Mouse (Mus musculus) embryonic facial prominence, embryonic 12.5 days (tissue): ENCODE results near the gene Cinp. TPM values are rescaled to one million over a fixed set of nuclear protein-coding genes. Genes with fewer than 3 reads are reported as not detected.

ENCODE experiments used
- ATAC-seq: fragments of 200-750 bp; cut with Nextera tagmentation; 2 replicates; pipeline ENCODE4 v1.8.0; 2017; ENCODE audit not compliant: insufficient number of reproducible peaks, insufficient read depth, low FRiP score, low TSS enrichment
- H3K27ac ChIP-seq: fragments of 300-500 bp; sonication (generic); 2 replicates; pipeline ENCODE4 v1.5.1; 2016; ENCODE audit warnings: mild to moderate bottlenecking
- H3K27me3 ChIP-seq: fragments of 300-500 bp; sonication (generic); 2 replicates; pipeline ENCODE4 v1.6.1; 2016; ENCODE audit warnings: mild to moderate bottlenecking, moderate library complexity
- H3K36me3 ChIP-seq: fragments of 300-500 bp; sonication (generic); 2 replicates; pipeline ENCODE4 v1.6.1; 2016; ENCODE audit warnings: mild to moderate bottlenecking
- H3K4me1 ChIP-seq: fragments of 300-500 bp; sonication (generic); 2 replicates; pipeline ENCODE4 v1.6.1; 2016
- H3K4me2 ChIP-seq: fragments of 300-500 bp; sonication (generic); replicated peaks from 2 replicates; pipeline ENCODE4 v1.6.1; 2016; ENCODE audit warnings: mild to moderate bottlenecking, moderate library complexity
- H3K4me3 ChIP-seq: fragments of 300-500 bp; sonication (generic); 2 replicates; pipeline ENCODE4 v1.5.1; 2016; ENCODE audit warnings: mild to moderate bottlenecking
- H3K9ac ChIP-seq: fragments of 300-500 bp; sonication (generic); 2 replicates; pipeline ENCODE4 v1.6.1; 2016; ENCODE audit warnings: mild to moderate bottlenecking, moderate library complexity
- H3K9me3 ChIP-seq: fragments of 300-500 bp; sonication (generic); 2 replicates; pipeline ENCODE4 v1.6.1; 2016; ENCODE audit warnings: mild to moderate bottlenecking, moderate library complexity
- WGBS: fragments of 180-500 bp; shearing (Covaris S2); methylation state at CpG from one replicate; pipeline ENCODE4 v1.1.7; 2016; 5-methylcytosine and 5-hydroxymethylcytosine counted together
- polyA plus RNA-seq: library from polyadenylated mRNA; unstranded; fragments of >200 nt; fragmentation: Nextera tagmentation; extraction: Ambion mirVana; gene quantifications from 2 replicates; pipeline ENCODE4 v1.2.1, GENCODE M21; 2016

The Cinp gene
- polyA plus RNA-seq, result 70.0 and 75.6 TPM in 2 replicates

DNA sequence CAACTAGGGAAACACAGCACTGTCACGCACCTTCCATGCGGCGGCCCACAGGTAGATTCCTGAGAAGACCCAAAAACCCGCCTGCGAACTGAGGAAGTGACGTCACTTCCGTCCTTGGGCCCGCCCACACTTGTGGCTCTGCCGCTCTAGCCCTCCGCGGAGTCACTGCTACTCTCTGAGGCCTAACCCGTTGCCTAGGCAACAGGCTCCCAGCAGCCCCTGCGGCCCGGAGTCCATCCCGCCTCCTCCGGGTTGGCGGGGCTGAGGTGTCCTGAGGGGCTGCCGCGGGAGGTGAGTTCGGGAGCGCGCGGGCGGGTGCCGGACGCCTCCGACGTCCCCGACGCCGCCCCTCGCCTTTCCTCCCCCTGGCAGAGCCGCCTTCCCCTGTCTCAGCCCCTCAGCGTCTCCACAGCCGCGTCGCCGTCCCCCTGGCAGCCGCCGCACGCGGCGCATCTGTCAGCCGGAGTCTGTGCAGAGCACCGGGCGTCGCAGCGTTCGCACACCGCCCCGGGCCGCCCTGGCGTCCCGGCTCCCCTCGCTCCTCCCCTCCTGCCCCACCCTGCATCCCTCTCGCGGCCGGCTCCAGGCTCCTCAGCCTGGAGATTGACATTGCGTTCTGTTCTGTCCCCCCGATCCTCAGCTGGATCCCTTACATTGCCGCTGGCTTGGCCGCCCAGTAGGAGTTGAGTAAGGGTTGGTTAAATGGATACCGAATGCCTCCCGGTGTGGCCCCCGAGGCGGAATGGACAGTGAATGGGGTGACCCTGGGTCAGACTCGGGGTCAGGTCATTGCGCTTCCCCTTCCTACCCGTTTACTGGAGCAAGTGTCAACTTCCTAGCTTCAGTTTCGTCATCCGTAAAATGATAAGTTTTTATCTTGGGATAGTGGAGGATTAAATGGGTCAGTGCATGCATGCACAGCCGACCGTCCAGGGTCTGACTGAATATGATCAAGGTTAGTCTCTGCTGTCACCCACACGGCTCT is at the start of gene Cinp, which contains the start of gene Tecpr2:
Gene Cinp (minus strand): TSS at position 110 of the 985 bp plus-strand sequence.
Gene Tecpr2 (plus strand): TSS at position 229 of the 985 bp plus-strand sequence.
- 1% methylated on average over 72 of the region's 74 CpGs for WGBS
- ATAC-seq, result peak; percentile 98
- H3K27ac ChIP-seq, result peak within 1 kb of the TSS; percentile 88
- no peaks in the 10 kb centered on the region for H3K27me3 ChIP-seq
- H3K36me3 ChIP-seq, result no peaks in the 10 kb centered on the region
- peak within 1 kb of the TSS; percentile 73 for H3K4me3 ChIP-seq
- peak within 1 kb of the TSS; percentile 75 for H3K9ac ChIP-seq
- no peaks in the 10 kb centered on the region for H3K9me3 ChIP-seq
- H3K4me1 ChIP-seq, result peaks cover 19% of the 10 kb centered on the region; the same call in 1 of the 2 replicates
- H3K4me2 ChIP-seq, result peak within 1 kb of the TSS; percentile 92

GRCm38 (mm10) chr12:110937496-110937895 is 48.6 kb upstream of the Cinp start:
- Histone ChIP-seq H3K27ac (no peak overlapping the region), H3K36me3 (peaks cover 27% of the 10 kb centered on the region), H3K4me1 (no peaks in the 10 kb centered on the region; the same call in 1 of the 2 replicates), H3K9ac (no peak overlapping the region), H3K4me3 (no peak overlapping the region), H3K27me3 (no peaks in the 10 kb centered on the region), H3K9me3 (no peaks in the 10 kb centered on the region), H3K4me2 (no peak overlapping the region)
- no peak for ATAC-seq
- WGBS, result 88% methylated on average over 5 of the region's 5 CpGs

GRCm38 (mm10) chr12:110935983-110936620 is 47.2 kb upstream of the Cinp start:
- WGBS, result 61% methylated on average over 9 of the region's 9 CpGs
- Histone ChIP-seq H3K9ac (no peak overlapping the region), H3K4me3 (no peak overlapping the region), H3K9me3 (no peaks in the 10 kb centered on the region), H3K4me2 (no peak overlapping the region), H3K4me1 (no peaks in the 10 kb centered on the region; the same call in 1 of the 2 replicates), H3K27ac (no peak overlapping the region), H3K27me3 (no peaks in the 10 kb centered on the region), H3K36me3 (peaks cover 27% of the 10 kb centered on the region)
- peak; percentile 47; the same call in 1 of the 2 replicates for ATAC-seq

DNA sequence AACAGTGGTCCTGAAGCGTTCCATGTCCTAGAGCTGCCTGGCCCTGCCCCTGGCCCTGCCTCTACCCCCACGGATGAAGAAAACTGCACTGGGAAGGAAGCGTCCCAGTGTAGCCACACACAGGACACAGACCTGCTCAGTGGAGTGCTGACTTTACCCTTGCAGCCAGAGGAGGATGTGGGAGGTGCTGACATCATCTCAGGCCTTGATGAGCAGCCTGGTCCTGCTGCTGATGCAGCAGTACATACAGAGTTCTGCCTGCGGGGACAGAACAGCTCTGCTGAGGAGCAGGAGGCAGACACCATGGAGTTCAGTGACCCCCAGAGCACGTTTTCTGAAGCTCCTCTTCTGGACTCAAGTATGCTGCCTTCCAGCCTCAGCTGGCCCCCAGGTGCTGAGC is 43.9 kb upstream of the Cinp start:
- ATAC-seq, result no peak
- WGBS, result 66% methylated on average over 5 of the region's 5 CpGs
- H3K36me3 ChIP-seq, result peaks cover 24% of the 10 kb centered on the region

GRCm38 (mm10) chr12:110921572-110921971 is 32.6 kb upstream of the Cinp start:
- Histone ChIP-seq H3K36me3 (peaks cover 17% of the 10 kb centered on the region), H3K27me3 (no peaks in the 10 kb centered on the region), H3K4me2 (no peak overlapping the region), H3K4me3 (no peak overlapping the region), H3K9me3 (no peaks in the 10 kb centered on the region), H3K9ac (no peak overlapping the region), H3K4me1 (no peaks in the 10 kb centered on the region), H3K27ac (no peak overlapping the region)
- ATAC-seq, result no peak
- WGBS, result 74% methylated on average over 5 of the region's 5 CpGs

More for the DNA sequence above, 43.9 kb upstream of the Cinp start:
- Histone ChIP-seq H3K4me2 (no peak overlapping the region), H3K9me3 (no peaks in the 10 kb centered on the region), H3K9ac (no peak overlapping the region), H3K27ac (no peak overlapping the region), H3K27me3 (no peaks in the 10 kb centered on the region), H3K4me3 (no peak overlapping the region), H3K4me1 (no peaks in the 10 kb centered on the region; the same call in 1 of the 2 replicates)

GRCm38 (mm10) chr12:110920254-110920653 is 31.3 kb upstream of the Cinp start:
- 94% methylated on average over 4 of the region's 4 CpGs for WGBS
- ATAC-seq, result no peak
- H3K9me3 ChIP-seq, result no peaks in the 10 kb centered on the region
- no peaks in the 10 kb centered on the region for H3K4me1 ChIP-seq
- H3K27me3 ChIP-seq, result no peaks in the 10 kb centered on the region
- H3K36me3 ChIP-seq, result peaks cover 24% of the 10 kb centered on the region
- no peak overlapping the region for H3K27ac ChIP-seq
- H3K4me3 ChIP-seq, result no peak overlapping the region
- H3K9ac ChIP-seq, result no peak overlapping the region
- H3K4me2 ChIP-seq, result no peak overlapping the region

DNA sequence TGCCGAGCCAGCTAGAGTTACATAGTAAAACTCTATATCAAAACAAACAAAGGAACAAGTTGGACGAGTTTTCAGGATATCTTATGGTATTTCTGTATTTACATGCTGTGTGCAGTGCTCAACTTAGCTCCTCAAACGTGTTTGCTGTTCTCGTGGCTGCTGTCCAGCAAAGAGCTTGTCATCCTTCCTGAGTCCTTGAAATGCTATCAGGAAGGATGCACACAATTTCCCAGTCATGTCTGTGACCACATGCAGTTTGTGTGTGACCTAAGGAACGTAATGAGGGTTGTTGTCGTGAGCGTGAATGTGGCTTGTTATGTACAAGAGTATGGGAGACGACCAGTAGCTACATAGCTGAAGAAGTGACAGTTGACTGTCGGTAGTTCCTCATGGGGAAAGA is 26.8 kb upstream of the Cinp start:
- peaks cover 29% of the 10 kb centered on the region for H3K36me3 ChIP-seq

GRCm38 (mm10) chr12:110909962-110910361 is 21.0 kb upstream of the Cinp start:
- Histone ChIP-seq H3K9ac (no peak overlapping the region), H3K36me3 (peaks cover 2% of the 10 kb centered on the region; the same call in 1 of the 2 replicates), H3K9me3 (no peaks in the 10 kb centered on the region), H3K4me1 (no peaks in the 10 kb centered on the region), H3K4me2 (no peak overlapping the region), H3K4me3 (no peak overlapping the region), H3K27me3 (no peaks in the 10 kb centered on the region), H3K27ac (no peak overlapping the region)
- ATAC-seq, result no peak
- WGBS, result 94% methylated on average over 2 of the region's 2 CpGs

More for the DNA sequence above, 26.8 kb upstream of the Cinp start:
- Histone ChIP-seq H3K4me3 (no peak overlapping the region), H3K4me1 (no peaks in the 10 kb centered on the region), H3K27me3 (no peaks in the 10 kb centered on the region), H3K27ac (no peak overlapping the region), H3K4me2 (no peak overlapping the region), H3K9me3 (no peaks in the 10 kb centered on the region), H3K9ac (no peak overlapping the region)
- ATAC-seq, result no peak
- whole genome bisulfite sequencing, result 85% methylated on average over 9 of the region's 9 CpGs

- Histone ChIP-seq H3K36me3 (0 out of 2 replicates have a peak, but pooled peaks cover 2% of the 10 kb centered on the region), H3K9me3 (no peaks in the 10 kb centered on the region), H3K4me2 (no peak overlapping the region), H3K27ac (no peak overlapping the region), H3K4me3 (no peak overlapping the region), H3K27me3 (no peaks in the 10 kb centered on the region), H3K4me1 (no peaks in the 10 kb centered on the region), H3K9ac (no peak overlapping the region)
- WGBS, result 73% methylated on average over 3 of the region's 3 CpGs
- ATAC-seq, result no peak
Measured at GRCm38 (mm10) chr12:110907845-110908244, 18.9 kb upstream of the Cinp start.

DNA sequence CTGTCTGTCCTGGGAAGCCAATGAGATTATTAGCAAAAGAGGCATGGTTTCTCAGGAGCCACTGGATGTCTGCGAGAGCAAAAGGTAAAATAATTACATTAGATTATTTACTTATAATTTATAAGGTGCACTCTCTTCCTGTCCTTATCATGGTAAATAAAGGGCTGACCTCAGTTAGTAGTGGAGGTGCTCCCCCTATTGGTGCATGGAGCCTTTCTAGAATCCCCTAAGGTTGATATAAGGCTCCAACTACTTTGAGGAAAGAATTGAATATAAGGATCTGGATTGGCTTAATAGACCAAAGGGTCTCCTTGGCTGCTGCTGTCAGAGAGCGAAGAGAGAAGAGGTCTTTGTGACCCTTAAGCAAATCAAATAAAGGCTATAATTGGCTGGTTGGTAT is 14.6 kb upstream of the Cinp start:
- no peak for ATAC-seq
- H3K36me3 ChIP-seq, result no peaks in the 10 kb centered on the region
- no peaks in the 10 kb centered on the region for H3K4me1 ChIP-seq
- no peak overlapping the region for H3K9ac ChIP-seq
- 92% methylated on average over 2 of the region's 2 CpGs for WGBS
- no peak overlapping the region for H3K27ac ChIP-seq
- no peaks in the 10 kb centered on the region for H3K27me3 ChIP-seq
- no peaks in the 10 kb centered on the region for H3K9me3 ChIP-seq
- no peak overlapping the region for H3K4me2 ChIP-seq
- H3K4me3 ChIP-seq, result no peak overlapping the region

DNA sequence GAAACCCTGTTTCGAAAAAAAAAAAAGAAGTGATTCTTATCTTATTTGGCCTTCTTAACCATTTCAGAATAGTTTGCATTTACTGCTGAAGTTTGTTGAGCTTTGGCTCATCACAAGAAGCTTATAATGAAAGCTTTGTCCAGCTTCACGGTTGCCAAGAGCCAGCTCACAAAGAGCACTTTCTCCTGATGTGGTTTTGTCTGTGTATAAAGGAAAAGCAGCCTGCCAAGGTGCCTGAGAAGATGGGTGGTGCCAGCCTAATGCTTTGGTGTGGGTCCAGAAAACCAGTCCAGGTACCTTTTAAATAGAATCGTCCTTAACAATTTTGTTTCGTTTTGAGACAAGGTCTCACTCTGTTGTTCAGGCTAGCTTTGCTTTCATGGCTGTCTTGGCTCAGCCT is 13.2 kb upstream of the Cinp start:
- Histone ChIP-seq H3K27ac (no peak overlapping the region), H3K9me3 (no peaks in the 10 kb centered on the region), H3K4me1 (no peaks in the 10 kb centered on the region), H3K36me3 (no peaks in the 10 kb centered on the region), H3K4me2 (no peak overlapping the region), H3K4me3 (no peak overlapping the region), H3K9ac (no peak overlapping the region), H3K27me3 (no peaks in the 10 kb centered on the region)
- WGBS, result 80% methylated on average over 4 of the region's 4 CpGs
- no peak for ATAC-seq
